9 mouse cellular contexts compared by ENCODE assay signal in the genomic region with DNA sequence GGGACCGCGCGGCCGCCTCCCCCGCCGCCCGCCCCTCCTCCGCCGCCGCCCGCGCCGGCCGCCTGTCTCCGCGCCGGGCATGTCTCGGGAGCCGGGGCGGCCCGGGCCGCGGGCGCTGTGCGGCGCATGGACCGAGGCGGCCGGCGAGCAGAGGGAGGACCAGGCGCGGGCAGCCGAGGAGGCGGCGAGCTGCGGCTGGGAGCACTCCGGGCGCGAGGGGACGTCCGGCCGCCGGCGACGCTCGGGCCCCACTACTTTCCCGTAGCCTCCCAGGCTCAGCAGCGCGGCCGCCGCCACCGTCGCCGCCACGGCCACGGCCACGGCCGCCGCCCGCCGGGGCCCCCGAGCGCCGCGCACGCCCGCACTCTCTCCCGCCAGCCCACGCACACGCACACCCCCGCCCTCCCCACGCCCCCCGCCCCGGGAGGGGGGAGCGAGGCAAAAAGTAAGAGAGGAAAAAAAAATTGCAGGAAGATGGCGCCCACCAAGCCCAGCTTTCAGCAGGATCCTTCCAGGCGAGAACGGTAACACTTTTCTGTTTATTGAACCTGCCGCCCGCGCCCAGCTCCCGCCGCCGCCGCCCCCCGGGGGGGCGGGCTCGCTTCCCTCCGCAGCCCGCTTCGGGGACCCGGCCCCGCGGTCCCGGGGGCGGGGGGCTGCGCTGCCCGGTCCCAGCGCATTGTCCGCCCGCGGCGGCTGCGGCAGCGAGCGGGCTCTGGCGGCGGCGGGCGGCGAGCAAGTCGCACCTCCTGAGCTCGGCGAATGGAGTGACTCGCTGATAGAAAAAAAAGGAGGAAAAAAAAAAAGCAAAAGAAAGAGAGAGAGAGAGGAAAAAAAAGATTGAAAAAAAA. TPM values are rescaled to one million over a fixed set of nuclear protein-coding genes. Genes with fewer than 3 reads are reported as not detected.
A peak's percentile ranks its signal among the peaks of the same experiment; 100 is the strongest.
DNase-seq lines count a peak whose midpoint lies in the region; ATAC-seq lines count a peak whose summit lies in the region.
"Had no signal": no experiment of that assay in that cellular context is flagged by ENCODE, and none has a peak within 500 bp of the region (broad histone marks: within the 10 kb centered on the region; RNA-seq: fewer than 3 reads in every experiment).

No protein-coding gene starts in this region.

- WGBS in embryonic facial prominence, embryonic 15.5 days = under 1% methylated on average over 97 of the region's 115 CpGs
- under 1% methylated on average over 65 of the region's 115 CpGs for WGBS in hindbrain, embryonic 12.5 days
- under 1% methylated on average over 68 of the region's 115 CpGs for WGBS in limb, embryonic 15.5 days
- WGBS in neural tube, embryonic 13.5 days = under 1% methylated on average over 53 of the region's 115 CpGs

- peak overlapping the region; percentile 77 for H3K9ac ChIP-seq in embryonic facial prominence, embryonic 15.5 days
- H3K9ac ChIP-seq in hindbrain, embryonic 12.5 days = peak overlapping the region; percentile 98
- H3K9ac ChIP-seq in limb, embryonic 15.5 days = peak overlapping the region; percentile 82
- H3K9ac ChIP-seq in neural tube, embryonic 13.5 days = peak overlapping the region; percentile 99

- no peaks in the 10 kb centered on the region for H3K9me3 ChIP-seq in embryonic facial prominence, embryonic 15.5 days (replicated peaks)
- no peaks in the 10 kb centered on the region for H3K9me3 ChIP-seq in hindbrain, embryonic 12.5 days (replicated peaks)
- no peaks in the 10 kb centered on the region for H3K9me3 ChIP-seq in limb, embryonic 15.5 days
- H3K9me3 ChIP-seq in neural tube, embryonic 13.5 days = no peaks in the 10 kb centered on the region

- peak overlapping the region; percentile 72 for H3K4me3 ChIP-seq in embryonic facial prominence, embryonic 15.5 days (replicated peaks)
- H3K4me3 ChIP-seq in hindbrain, embryonic 12.5 days = peak overlapping the region; percentile 84
- peak overlapping the region; percentile 71 for H3K4me3 ChIP-seq in limb, embryonic 15.5 days
- H3K4me3 ChIP-seq in neural tube, embryonic 13.5 days = peak overlapping the region; percentile 84

- H3K4me1 ChIP-seq in embryonic facial prominence, embryonic 15.5 days = peaks cover 25% of the 10 kb centered on the region
- peaks cover 29% of the 10 kb centered on the region for H3K4me1 ChIP-seq in hindbrain, embryonic 12.5 days
- H3K4me1 ChIP-seq in limb, embryonic 15.5 days = peaks cover 21% of the 10 kb centered on the region
- peaks cover 49% of the 10 kb centered on the region for H3K4me1 ChIP-seq in neural tube, embryonic 13.5 days (replicated peaks)

- peak; percentile 16; the same call in 1 of the 2 replicates for ATAC-seq in embryonic facial prominence, embryonic 15.5 days (ENCODE audit: insufficient number of reproducible peaks, low FRiP score, low TSS enrichment, low read depth)
- ATAC-seq in hindbrain, embryonic 12.5 days (ENCODE audit: low FRiP score) = peak; percentile 36
- ATAC-seq in limb, embryonic 15.5 days (ENCODE audit: insufficient number of reproducible peaks, low FRiP score, low TSS enrichment, low read depth) = peak; percentile 41
- ATAC-seq in neural tube, embryonic 13.5 days (ENCODE audit: low read depth) = peak; percentile 40

- DNase-seq in layer of hippocampus, postnatal 10 days (ENCODE audit: low spot score in 2 of 2) = peak; percentile 46 to 63
- DNase-seq in layer of hippocampus, adult 8-10 months (ENCODE audit: low spot score in 2 of 2) = no peak
- peak; percentile 51 for DNase-seq in adrenal gland, postnatal 10 days
- no peak for DNase-seq in spleen, adult 18-20 months

- H3K27me3 ChIP-seq in embryonic facial prominence, embryonic 15.5 days = peaks cover 50% of the 10 kb centered on the region
- no peaks in the 10 kb centered on the region; the same call in 1 of the 2 replicates for H3K27me3 ChIP-seq in hindbrain, embryonic 12.5 days
- peaks cover 32% of the 10 kb centered on the region for H3K27me3 ChIP-seq in limb, embryonic 15.5 days
- peaks cover 8% of the 10 kb centered on the region; the same call in 1 of the 2 replicates for H3K27me3 ChIP-seq in neural tube, embryonic 13.5 days

- no peaks in the 10 kb centered on the region for H3K36me3 ChIP-seq in embryonic facial prominence, embryonic 15.5 days
- no peaks in the 10 kb centered on the region for H3K36me3 ChIP-seq in hindbrain, embryonic 12.5 days
- H3K36me3 ChIP-seq in limb, embryonic 15.5 days = no peaks in the 10 kb centered on the region
- H3K36me3 ChIP-seq in neural tube, embryonic 13.5 days = no peaks in the 10 kb centered on the region

- peak overlapping the region; percentile 88 for H3K27ac ChIP-seq in embryonic facial prominence, embryonic 15.5 days (replicated peaks)
- peak overlapping the region; percentile 100 for H3K27ac ChIP-seq in hindbrain, embryonic 12.5 days
- peak overlapping the region; percentile 96 for H3K27ac ChIP-seq in limb, embryonic 15.5 days
- H3K27ac ChIP-seq in neural tube, embryonic 13.5 days (replicated peaks) = peak overlapping the region; percentile 99

- H3K4me2 ChIP-seq in embryonic facial prominence, embryonic 15.5 days (replicated peaks) = peak overlapping the region; percentile 88
- H3K4me2 ChIP-seq in hindbrain, embryonic 12.5 days (replicated peaks) = peak overlapping the region; percentile 75
- H3K4me2 ChIP-seq in limb, embryonic 15.5 days = peak overlapping the region; percentile 72
- H3K4me2 ChIP-seq in neural tube, embryonic 13.5 days = peak overlapping the region; percentile 71

RNA-seq across cellular contexts. Expression of a gene that starts 4.3 kb away (rescaled TPM):
- total RNA-seq in layer of hippocampus, postnatal 10 days (2021) = 10 to 100 TPM; 42.9 to 61.7 TPM
- 10 to 100 TPM; 20.9 to 30.4 (median 26.6) TPM for total RNA-seq in layer of hippocampus, adult 8-10 months (2022)
- 1 to 10 TPM; 2.4 to 3.5 TPM for total RNA-seq in adrenal gland, postnatal 10 days (2021)
- polyA plus RNA-seq in embryonic facial prominence, embryonic 15.5 days (2015; fragmentation: Nextera tagmentation; extraction: Ambion mirVana) = 3.5 and 4.1 TPM in 2 replicates
- 24.9 and 26.2 TPM in 2 replicates for polyA plus RNA-seq in hindbrain, embryonic 12.5 days (2016; fragmentation: Nextera tagmentation; extraction: Ambion mirVana)
- 4.2 and 5.0 TPM in 2 replicates for polyA plus RNA-seq in limb, embryonic 15.5 days (2015; fragmentation: Nextera tagmentation; extraction: Ambion mirVana)
- 19.3 and 21.8 TPM in 2 replicates for polyA plus RNA-seq in neural tube, embryonic 13.5 days (2015; fragmentation: Nextera tagmentation; extraction: Ambion mirVana)
- total RNA-seq: neutrophil, adult 5-6 weeks had no signal

Comparison
In these comparisons a context has a peak if more than half of its experiments do, and no peak if none do; other contexts are left out.
1. DNase-seq: peak in layer of hippocampus, postnatal 10 days (2 of 2) and adrenal gland, postnatal 10 days (single experiment); none in layer of hippocampus, adult 8-10 months (0 of 2) and spleen, adult 18-20 months (0 of 2).
2. Peak in every context shown above with its lines, with median percentiles within 50 percentile points of each other: ATAC-seq, H3K27ac ChIP-seq, H3K4me2 ChIP-seq, H3K4me3 ChIP-seq and H3K9ac ChIP-seq.